Mouse (Mus musculus): ENCODE data around the gene Itsn1.

DNA sequence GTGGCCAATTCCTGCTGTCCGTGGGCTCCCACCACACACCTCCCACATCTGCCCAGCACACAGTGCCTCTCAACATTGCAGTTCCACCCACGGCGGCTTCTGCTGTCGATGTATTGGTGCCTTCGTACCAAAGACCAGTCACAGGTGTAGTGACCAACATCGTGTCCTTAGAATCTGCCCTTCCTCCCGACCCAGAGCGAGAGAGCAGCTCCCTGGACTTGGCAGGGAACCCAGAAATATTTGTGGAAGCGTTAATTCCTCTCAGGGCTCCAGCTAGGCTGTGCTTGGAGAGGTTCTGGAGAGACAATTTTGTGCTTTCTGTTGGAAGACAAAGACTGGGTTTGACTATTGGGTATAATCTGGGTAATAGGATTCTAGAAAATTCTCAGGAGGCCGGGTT, 217.2 kb downstream of the Itsn1 start:
- TF ChIP-seq CTCF (IDR thresholded peaks at IDR 0.05; ENCODE audit: low read depth), result no peak
- TF ChIP-seq EP300 (IDR thresholded peaks at IDR 0.05; ENCODE audit: low read depth), result no peak

Data from heart, postnatal 0 days (tissue).